Mouse (Mus musculus): ENCODE data around the gene Teddm1a. TPM values are rescaled to one million over a fixed set of nuclear protein-coding genes. Genes with fewer than 3 reads are reported as not detected.
"Not testable (repeated sequence)": the region's sequence is repeated elsewhere in the genome, so short reads cannot be mapped to it uniquely, and the experiment has no call there.

Teddm1a gene
- total and polyA plus RNA-seq, 3 experiments: not detected

GRCm38 (mm10) chr1:153846420-153846819 lies 45.1 kb upstream of the Teddm1a start:
- DNase-seq (ENCODE audit: extremely low read depth): no peak
- H3K9me3 ChIP-seq (replicated peaks; ENCODE audit: low read length): no peaks in the 10 kb centered on the region
- H3K9ac ChIP-seq (ENCODE audit: insufficient read depth, low read depth): no peak overlapping the region
- peak overlapping the region; percentile 74; the same call in 1 of the 2 replicates for H3K4me2 ChIP-seq (ENCODE audit: insufficient read depth, low read depth, poor library complexity, severe bottlenecking)
- in situ Hi-C loops (cut with MboI; ENCODE audit: low pct_ligation_motif_present, low pct_unique_long_range_greater_than_20kb, low sequenced_read_pairs) (no loop called here), dilution Hi-C loops (cut with MboI; ENCODE audit: extremely low pct_ligation_motif_present, extremely low pct_unique_long_range_greater_than_20kb, low sequenced_read_pairs) (no loop called here)
- TF ChIP-seq MYC (IDR thresholded peaks at IDR 0.05; ENCODE audit: low read depth, low read length): no peak
- no peak for TF ChIP-seq NRF1 (IDR thresholded peaks at IDR 0.05; ENCODE audit: low read depth, low read length)
- TF ChIP-seq ETS1 (conservative IDR thresholded peaks at IDR 0.05; ENCODE audit: low read depth, low read length): no peak
- no peak for TF ChIP-seq EP300 (IDR thresholded peaks at IDR 0.05; ENCODE audit: low read length)
- no peak for TF ChIP-seq IRF4 (IDR thresholded peaks at IDR 0.05; ENCODE audit: low read depth, low read length)
- no peak for TF ChIP-seq UBTF (IDR thresholded peaks at IDR 0.05; ENCODE audit: low read depth, low read length)
- TF ChIP-seq RCOR1 (conservative IDR thresholded peaks at IDR 0.05; ENCODE audit: low read depth, low read length): no peak
- TF ChIP-seq HCFC1 (IDR thresholded peaks at IDR 0.05; ENCODE audit: low read depth, low read length): no peak
- TF ChIP-seq TBP (conservative IDR thresholded peaks at IDR 0.05; ENCODE audit: low read depth, low read length): no peak
- H3K27me3 ChIP-seq (replicated peaks): no peaks in the 10 kb centered on the region
- H3K79me2 ChIP-seq (replicated peaks; ENCODE audit: control insufficient read depth, extremely low read depth, insufficient read depth, poor library complexity, severe bottlenecking): no peaks in the 10 kb centered on the region
- no peak overlapping the region for H3K27ac ChIP-seq (ENCODE audit: insufficient read depth, low read depth)
- peaks cover 2 to 18% of the 10 kb centered on the region in 2 experiments; a peak in 3 of 4 replicates for H3K4me1 ChIP-seq (ENCODE audit: control insufficient read depth in 1 of 2, insufficient read depth in 2 of 2)
- H3K36me3 ChIP-seq (replicated peaks in 1 of 2; ENCODE audit: control insufficient read depth in 1 of 2, insufficient read depth in 1 of 2, low read length in 1 of 2): no peaks in the 10 kb centered on the region
- H3K4me3 ChIP-seq (replicated peaks in 1 of 3; ENCODE audit: low read depth in 2 of 3, low read length in 2 of 3, poor library complexity in 1 of 3): no peak overlapping the region

- dilution Hi-C loops (cut with MboI; ENCODE audit: extremely low pct_ligation_motif_present, extremely low pct_unique_long_range_greater_than_20kb, low sequenced_read_pairs): no loop called here
Observed at GRCm38 (mm10) chr1:153846867-153847266, 44.7 kb upstream of the Teddm1a start.

GRCm38 (mm10) chr1:153852696-153853095 lies 38.8 kb upstream of the Teddm1a start:
- H3K79me2 ChIP-seq (replicated peaks; ENCODE audit: control insufficient read depth, extremely low read depth, insufficient read depth, poor library complexity, severe bottlenecking); H3K27me3 ChIP-seq (replicated peaks); H3K27ac ChIP-seq (ENCODE audit: insufficient read depth, low read depth); H3K4me1 ChIP-seq (ENCODE audit: control insufficient read depth in 1 of 2, insufficient read depth in 2 of 2); in situ Hi-C loops (cut with MboI; ENCODE audit: low pct_ligation_motif_present, low pct_unique_long_range_greater_than_20kb, low sequenced_read_pairs); dilution Hi-C loops (cut with MboI; ENCODE audit: extremely low pct_ligation_motif_present, extremely low pct_unique_long_range_greater_than_20kb, low sequenced_read_pairs); H3K4me2 ChIP-seq (ENCODE audit: insufficient read depth, low read depth, poor library complexity, severe bottlenecking); H3K9me3 ChIP-seq (replicated peaks; ENCODE audit: low read length); H3K9ac ChIP-seq (ENCODE audit: insufficient read depth, low read depth); DNase-seq (ENCODE audit: extremely low read depth); H3K4me3 ChIP-seq (replicated peaks in 1 of 3; ENCODE audit: low read depth in 2 of 3, low read length in 2 of 3, poor library complexity in 1 of 3); H3K36me3 ChIP-seq (replicated peaks in 1 of 2; ENCODE audit: control insufficient read depth in 1 of 2, insufficient read depth in 1 of 2, low read length in 1 of 2): not testable (repeated sequence)

More at GRCm38 (mm10) chr1:153846867-153847266, 44.7 kb upstream of the Teddm1a start:
- H3K27me3 ChIP-seq (replicated peaks): no peaks in the 10 kb centered on the region
- H3K9me3 ChIP-seq (replicated peaks; ENCODE audit: low read length): no peaks in the 10 kb centered on the region
- peak; percentile 58 for DNase-seq (ENCODE audit: extremely low read depth)
- peak overlapping the region; percentile 74 for H3K4me2 ChIP-seq (ENCODE audit: insufficient read depth, low read depth, poor library complexity, severe bottlenecking)
- H3K4me1 ChIP-seq (ENCODE audit: control insufficient read depth in 1 of 2, insufficient read depth in 2 of 2): peaks cover 2 to 17% of the 10 kb centered on the region in 2 experiments; a peak in 3 of 4 replicates
- in situ Hi-C loops (cut with MboI; ENCODE audit: low pct_ligation_motif_present, low pct_unique_long_range_greater_than_20kb, low sequenced_read_pairs): no loop called here
- no peak overlapping the region for H3K27ac ChIP-seq (ENCODE audit: insufficient read depth, low read depth)
- H3K4me3 ChIP-seq (replicated peaks in 1 of 3; ENCODE audit: low read depth in 2 of 3, low read length in 2 of 3, poor library complexity in 1 of 3): no peak overlapping the region
- no peaks in the 10 kb centered on the region for H3K36me3 ChIP-seq (replicated peaks in 1 of 2; ENCODE audit: control insufficient read depth in 1 of 2, insufficient read depth in 1 of 2, low read length in 1 of 2)
- no peak for TF ChIP-seq MAFK (IDR thresholded peaks at IDR 0.05; ENCODE audit: insufficient replicate concordance, low read length)
- peak; percentile 89 for TF ChIP-seq RAD21 (IDR thresholded peaks at IDR 0.05; ENCODE audit: low read depth, low read length)
- no peak for TF ChIP-seq USF1 (IDR thresholded peaks at IDR 0.05; ENCODE audit: low read depth, low read length)
- no peak for TF ChIP-seq KAT2A (IDR thresholded peaks at IDR 0.05; ENCODE audit: insufficient replicate concordance, low read length)
- TF ChIP-seq HCFC1 (IDR thresholded peaks at IDR 0.05; ENCODE audit: low read depth, low read length): no peak
- no peak for TF ChIP-seq EP300 (IDR thresholded peaks at IDR 0.05; ENCODE audit: low read length)
- TF ChIP-seq TCF12 (IDR thresholded peaks at IDR 0.05; ENCODE audit: low read depth, low read length): no peak
- TF ChIP-seq MAX (IDR thresholded peaks at IDR 0.05; ENCODE audit: low read length): peak; percentile 74
- TF ChIP-seq ELF1 (IDR thresholded peaks at IDR 0.05; ENCODE audit: low read depth, low read length): no peak
- TF ChIP-seq ETS1 (conservative IDR thresholded peaks at IDR 0.05; ENCODE audit: low read depth, low read length): no peak
- no peak for TF ChIP-seq NELFE (IDR thresholded peaks at IDR 0.05; ENCODE audit: low read depth, low read length)
- no peak for TF ChIP-seq CHD2 (IDR thresholded peaks at IDR 0.05; ENCODE audit: low read length)
- TF ChIP-seq IRF4 (IDR thresholded peaks at IDR 0.05; ENCODE audit: low read depth, low read length): no peak
- TF ChIP-seq UBTF (IDR thresholded peaks at IDR 0.05; ENCODE audit: low read depth, low read length): no peak
- TF ChIP-seq ZC3H11A (IDR thresholded peaks at IDR 0.05; ENCODE audit: low read depth, low read length): no peak
- no peak for TF ChIP-seq GABPA (IDR thresholded peaks at IDR 0.05; ENCODE audit: insufficient replicate concordance, low read depth, low read length)
- peak; percentile 57; the same call in 1 of the 2 replicates for TF ChIP-seq SIN3A (IDR thresholded peaks at IDR 0.05; ENCODE audit: low read length)
- TF ChIP-seq JUND (conservative IDR thresholded peaks at IDR 0.05; ENCODE audit: low read depth, low read length): no peak; the same call in 1 of the 2 replicates
- no peak for TF ChIP-seq ZKSCAN1 (IDR thresholded peaks at IDR 0.05; ENCODE audit: borderline replicate concordance, low read depth, low read length)
- peak; percentile 96 for TF ChIP-seq MYC (IDR thresholded peaks at IDR 0.05; ENCODE audit: low read depth, low read length)
- peak; percentile 79 to 84 for TF ChIP-seq CTCF (conservative IDR thresholded peaks at IDR 0.05 in 1 of 2, IDR thresholded peaks at IDR 0.05 in 1 of 2; ENCODE audit: low read depth in 2 of 2, low read length in 2 of 2)
- TF ChIP-seq PAX5 (IDR thresholded peaks at IDR 0.05; ENCODE audit: low read length): no peak
- peak; percentile 64 for TF ChIP-seq SMC3 (IDR thresholded peaks at IDR 0.05; ENCODE audit: low read depth, low read length)
- no peaks in the 10 kb centered on the region for H3K79me2 ChIP-seq (replicated peaks; ENCODE audit: control insufficient read depth, extremely low read depth, insufficient read depth, poor library complexity, severe bottlenecking)
- no peak overlapping the region for H3K9ac ChIP-seq (ENCODE audit: insufficient read depth, low read depth)

All from CH12.LX (cell line).